Mouse (Mus musculus) spleen, adult 2 months (tissue): Measurements from ENCODE around the gene Zfp101. TPM values are rescaled to one million over a fixed set of nuclear protein-coding genes. Genes with fewer than 3 reads are reported as not detected.

ENCODE experiments used
- DNase-seq, 2 experiments: peaks; one replicate each; pipeline versions ENCODE4 v3.0.0 to v3.0.0-alpha.2; 2012 to 2021; ENCODE audit warnings: low spot score in 2 of 2, low read depth in 1 of 2
- H3K27ac ChIP-seq: fragments of 200-500 bp; 2 replicates; pipeline ENCODE4 v1.5.1; 2012; ENCODE audit warnings: low read length, inconsistent platforms; ENCODE audit not compliant: insufficient read depth
- H3K27me3 ChIP-seq: fragments of 200-500 bp; 2 replicates; pipeline ENCODE4 v1.6.1; 2012; ENCODE audit warnings: mild to moderate bottlenecking, moderate library complexity, low read length, inconsistent platforms; ENCODE audit not compliant: control insufficient read depth, insufficient read depth
- H3K36me3 ChIP-seq: fragments of 200-500 bp; 2 replicates; pipeline ENCODE4 v1.6.1; 2012; ENCODE audit warnings: mild to moderate bottlenecking, low read length, inconsistent platforms; ENCODE audit not compliant: control insufficient read depth, insufficient read depth
- H3K4me1 ChIP-seq: fragments of 200-500 bp; 2 replicates; pipeline ENCODE4 v1.6.1; 2011; ENCODE audit warnings: inconsistent platforms; ENCODE audit not compliant: control insufficient read depth, insufficient read depth, insufficient read length
- H3K4me3 ChIP-seq: fragments of 200-500 bp; 2 replicates; pipeline ENCODE4 v1.5.1; 2011; ENCODE audit warnings: mild to moderate bottlenecking, inconsistent platforms; ENCODE audit not compliant: insufficient read depth, insufficient read length; ENCODE audit errors: extremely low read depth
- CTCF ChIP-seq: fragments of 200-500 bp; IDR thresholded peaks from 2 replicates; pipeline ENCODE4 v1.5.1; 2011; ENCODE audit warnings: mild to moderate bottlenecking, inconsistent platforms; ENCODE audit not compliant: insufficient read depth, insufficient read length, insufficient replicate concordance; ENCODE audit errors: extremely low read depth
- POLR2A ChIP-seq: fragments of 200-500 bp; IDR thresholded peaks from 2 replicates; pipeline ENCODE4 v1.6.1; 2011; ENCODE audit warnings: low read depth, low read length, inconsistent platforms
- WGBS: fragments of 180-500 bp; shearing (Covaris S2); methylation state at CpG from one replicate; pipeline ENCODE4 v1.1.7; 2018; 5-methylcytosine and 5-hydroxymethylcytosine counted together
- polyA plus RNA-seq: library from polyadenylated mRNA; depleted of rRNA; stranded (reverse); fragments of >200 nt; gene quantifications from 2 replicates; pipeline ENCODE4 v1.2.3, GENCODE M21; 2012; rRNA removed

The Zfp101 gene
- polyA plus RNA-seq, 1 experiment: 1.1 TPM

- TF ChIP-seq POLR2A (no peak), CTCF (no peak)
- no peaks in the 10 kb centered on the region for H3K27me3 ChIP-seq
- no peak for DNase-seq
- no peaks in the 10 kb centered on the region for H3K4me1 ChIP-seq
- H3K36me3 ChIP-seq: peaks cover 22% of the 10 kb centered on the region
- no peak overlapping the region for H3K27ac ChIP-seq
- H3K4me3 ChIP-seq: no peak overlapping the region
These were observed 8.7 kb downstream of the Zfp101 start for GRCm38 (mm10) chr17:33385705-33386104.

GRCm38 (mm10) chr17:33372795-33373194 is 21.6 kb downstream of the Zfp101 start:
- no peak for DNase-seq
- TF ChIP-seq POLR2A (no peak), CTCF (no peak)
- no peaks in the 10 kb centered on the region for H3K4me1 ChIP-seq
- H3K4me3 ChIP-seq: no peak overlapping the region
- no peak overlapping the region for H3K27ac ChIP-seq
- H3K36me3 ChIP-seq: no peaks in the 10 kb centered on the region
- H3K27me3 ChIP-seq: no peaks in the 10 kb centered on the region
- 91% methylated on average over 3 of the region's 3 CpGs for WGBS

DNA sequence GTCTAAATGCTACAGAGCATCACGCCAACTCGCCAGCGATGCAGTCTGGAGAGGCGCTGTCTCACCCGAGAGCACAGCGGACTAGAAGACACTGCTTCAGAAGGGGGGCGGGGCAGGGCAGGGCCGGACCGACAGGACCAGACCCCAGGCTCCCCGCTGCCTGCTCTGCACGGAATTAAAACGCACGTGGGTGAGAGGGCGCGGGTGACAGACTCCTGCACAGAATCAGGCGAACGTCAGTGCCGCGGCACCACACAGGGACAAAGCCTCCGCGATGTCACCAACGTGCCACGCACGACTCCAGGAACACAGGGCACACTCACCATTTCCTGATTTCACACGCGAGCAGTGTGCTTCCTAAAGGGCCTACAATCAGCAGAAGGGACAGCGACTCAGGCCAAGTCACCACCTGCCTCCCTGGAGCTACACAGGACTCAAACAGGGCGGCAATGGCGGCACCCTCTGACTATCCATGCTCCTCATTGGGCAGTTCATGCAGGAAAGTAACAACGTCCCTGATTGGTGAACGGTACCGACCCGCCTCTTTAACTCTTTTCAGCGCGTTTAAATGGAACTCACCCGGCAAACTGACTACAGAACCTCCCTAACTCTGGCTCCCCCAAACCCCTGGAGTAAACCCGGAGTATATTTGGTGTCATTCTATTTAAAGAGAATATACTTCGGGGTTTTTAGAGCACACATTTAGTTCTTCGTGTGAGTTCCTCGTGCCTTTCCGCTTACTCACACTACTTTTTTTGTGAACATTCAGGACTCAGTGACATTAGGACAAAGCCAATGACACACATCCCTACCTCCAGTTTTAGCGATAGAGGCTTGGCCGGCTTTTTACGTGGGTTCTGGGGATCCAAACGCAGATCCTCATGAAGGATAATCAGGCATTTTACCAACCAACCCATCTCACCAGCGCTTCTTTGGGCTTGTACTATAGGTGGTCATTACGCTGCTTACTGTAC is 35.7 kb downstream of the Zfp101 start, which contains the start of gene Zfp81:
Gene Zfp81, minus strand, starts transcription at position 468 of the 974 bp plus-strand sequence.
- WGBS: 5% methylated on average over 47 of the region's 47 CpGs
- H3K27me3 ChIP-seq: no peaks in the 10 kb centered on the region
- peak within 1 kb of the TSS; percentile 84 for H3K4me3 ChIP-seq
- DNase-seq: peak; percentile 73 to 76
- H3K36me3 ChIP-seq: no peaks in the 10 kb centered on the region
- no peaks in the 10 kb centered on the region for H3K4me1 ChIP-seq
- H3K27ac ChIP-seq: peak within 1 kb of the TSS; percentile 6; the same call in 1 of the 2 replicates
- TF ChIP-seq CTCF: no peak
- no peak; the same call in 1 of the 2 replicates for TF ChIP-seq POLR2A

- Histone ChIP-seq H3K27ac (no peak overlapping the region), H3K36me3 (no peaks in the 10 kb centered on the region), H3K4me3 (no peak overlapping the region), H3K4me1 (no peaks in the 10 kb centered on the region), H3K27me3 (no peaks in the 10 kb centered on the region)
- DNase-seq: no peak
- 77% methylated on average over 1 of the region's 1 CpGs for WGBS
- no peak for TF ChIP-seq CTCF
- TF ChIP-seq POLR2A: no peak
These were observed 41.5 kb downstream of the Zfp101 start for GRCm38 (mm10) chr17:33352981-33353380.

Other genes with a start within 250 kb of the Zfp101 start
- gene Olfr55, start 226.2 kb downstream of the Zfp101 start, polyA plus RNA-seq: not detected in 2 replicates
- not detected in 2 replicates for gene Olfr239, start 203.3 kb downstream of the Zfp101 start, polyA plus RNA-seq
- not detected in 2 replicates for gene Olfr1564, start 173.0 kb downstream of the Zfp101 start, polyA plus RNA-seq
- gene Zfp955a, start 139.5 kb downstream of the Zfp101 start, polyA plus RNA-seq: 0.38 and 0.44 TPM in 2 replicates
- gene Olfr63, start 130.0 kb downstream of the Zfp101 start, polyA plus RNA-seq: not detected in 2 replicates
- gene Zfp955b, start 105.1 kb downstream of the Zfp101 start, polyA plus RNA-seq: 0.86 and 0.92 TPM in 2 replicates
- 0.58 and 0.78 TPM in 2 replicates for gene Zfp81, start 35.8 kb downstream of the Zfp101 start, polyA plus RNA-seq
- 0.06 and 0.09 TPM in 2 replicates for gene Actl9, start 38.3 kb upstream of the Zfp101 start, polyA plus RNA-seq
- gene Adamts10, start 129.6 kb upstream of the Zfp101 start, polyA plus RNA-seq: 97.2 and 110 TPM in 2 replicates
- 24.4 and 28.6 TPM in 2 replicates for gene Myo1f, start 161.1 kb upstream of the Zfp101 start, polyA plus RNA-seq
- 69.8 and 83.5 TPM in 2 replicates for gene Zfp414, start 234.4 kb upstream of the Zfp101 start, polyA plus RNA-seq
- 3.1 and 4.5 TPM in 2 replicates for gene Pram1, start 243.4 kb upstream of the Zfp101 start, polyA plus RNA-seq